Mouse (Mus musculus) C2C12 (cell line): ENCODE measurements at regions not wholly inside any gene's neighbourhood (a gene's known extent, or its start where the extent isn't known, plus 50 kb on each side); places are given as distances from the start of the nearest gene placed in this dataset.

Source experiments
- CTCF ChIP-seq: IDR thresholded peaks from one replicate; pipeline ENCODE4 v1.5.1; 2011; ENCODE audit not compliant: control insufficient read depth, insufficient read depth, insufficient read length
- USF1 ChIP-seq: IDR thresholded peaks from one replicate; pipeline ENCODE4 v1.6.1; 2011; ENCODE audit warnings: low read depth, mild to moderate bottlenecking, control low read depth, moderate library complexity

- no peak for TF ChIP-seq USF1
- TF ChIP-seq CTCF, result no peak
Measured at GRCm38 (mm10) chr12:50851644-50852043, 202.7 kb upstream of the Prkd1 start.
